Mouse (Mus musculus): Measurements from ENCODE around the gene Luc7l3. TPM values are rescaled to one million over a fixed set of nuclear protein-coding genes. Genes with fewer than 3 reads are reported as not detected.

The Luc7l3 gene
- polyA plus RNA-seq, 1 experiment = 10.7 TPM

DNA sequence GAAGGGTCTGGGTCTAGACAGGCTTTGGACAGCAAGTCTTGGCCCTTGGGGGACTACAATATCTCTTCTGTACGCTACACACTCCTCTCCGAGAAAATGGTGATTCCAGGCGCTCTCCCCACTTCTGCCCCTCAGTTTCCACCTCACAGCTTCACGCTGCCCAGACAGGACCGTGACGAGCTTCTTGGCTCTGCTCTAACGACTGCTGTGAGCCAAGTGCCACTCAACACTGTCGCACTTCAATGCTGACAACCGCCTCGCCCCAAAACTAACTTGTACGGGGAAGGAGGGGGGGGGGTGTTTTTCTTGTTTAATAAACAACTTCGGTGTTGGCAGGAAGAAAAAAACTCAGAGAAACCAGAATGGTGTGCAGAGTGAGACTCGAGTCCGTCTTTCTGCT, 63.8 kb downstream of the Luc7l3 start:
- TF ChIP-seq POLR2A (IDR thresholded peaks at IDR 0.05; ENCODE audit: control insufficient read depth, low read depth, low read length) = no peak
- TF ChIP-seq CTCF (IDR thresholded peaks at IDR 0.05; ENCODE audit: control insufficient read depth, insufficient read depth, insufficient replicate concordance, low read depth, low read length) = no peak
- Histone ChIP-seq H3K27me3 (ENCODE audit: control insufficient read depth, insufficient read depth, low read length) (no peaks in the 10 kb centered on the region), H3K4me3 (ENCODE audit: control insufficient read depth, low read depth, low read length) (no peak overlapping the region), H3K27ac (ENCODE audit: control insufficient read depth, insufficient read depth, low read depth, low read length) (no peak overlapping the region), H3K4me1 (ENCODE audit: control insufficient read depth, insufficient read depth, low read length) (no peaks in the 10 kb centered on the region), H3K36me3 (ENCODE audit: control insufficient read depth, insufficient read depth, low read length) (no peaks in the 10 kb centered on the region)

DNA sequence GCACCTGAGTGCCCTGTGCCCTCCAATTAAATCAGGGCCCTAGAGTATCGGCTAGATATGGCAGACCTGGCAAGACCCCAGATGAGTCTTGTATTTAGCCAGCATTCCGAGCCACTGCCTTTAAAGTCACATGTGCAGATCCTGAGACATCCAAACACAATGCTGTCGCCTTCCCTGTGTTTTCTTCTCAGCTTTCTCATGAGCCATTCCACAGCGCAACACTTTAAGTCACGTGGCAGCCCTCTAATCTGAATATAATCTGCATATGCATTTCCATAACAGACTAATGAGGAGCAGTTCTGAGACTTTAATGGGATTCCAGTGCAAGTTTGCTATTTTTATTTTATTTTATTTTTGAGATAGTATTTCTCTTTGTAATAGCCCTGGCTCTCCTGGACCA, 66.1 kb downstream of the Luc7l3 start:
- Histone ChIP-seq H3K4me3 (ENCODE audit: control insufficient read depth, low read depth, low read length) (no peak overlapping the region), H3K27ac (ENCODE audit: control insufficient read depth, insufficient read depth, low read depth, low read length) (no peak overlapping the region), H3K27me3 (ENCODE audit: control insufficient read depth, insufficient read depth, low read length) (no peaks in the 10 kb centered on the region), H3K36me3 (ENCODE audit: control insufficient read depth, insufficient read depth, low read length) (no peaks in the 10 kb centered on the region), H3K4me1 (ENCODE audit: control insufficient read depth, insufficient read depth, low read length) (no peaks in the 10 kb centered on the region)
- TF ChIP-seq POLR2A (IDR thresholded peaks at IDR 0.05; ENCODE audit: control insufficient read depth, low read depth, low read length) (no peak), CTCF (IDR thresholded peaks at IDR 0.05; ENCODE audit: control insufficient read depth, insufficient read depth, insufficient replicate concordance, low read depth, low read length) (no peak)

DNA sequence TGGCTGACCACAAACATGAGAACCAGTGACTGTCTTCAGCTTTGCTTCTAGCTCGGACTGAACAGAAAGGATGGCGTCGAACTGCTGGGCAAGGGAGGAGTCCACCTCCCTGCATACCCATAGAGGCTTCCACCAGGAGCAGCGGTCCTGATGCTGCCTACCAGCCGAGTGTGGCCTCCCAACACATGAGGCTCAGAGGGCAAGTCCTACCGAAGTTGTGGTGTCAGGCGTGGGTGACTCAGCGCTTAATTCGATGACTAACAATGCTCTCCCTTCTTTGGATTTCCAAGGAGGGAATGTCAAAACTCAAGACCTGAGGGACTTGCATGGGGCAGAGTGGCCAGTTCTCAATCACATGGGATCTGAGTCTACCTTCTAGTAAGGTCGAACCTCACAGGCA, 68.1 kb downstream of the Luc7l3 start:
- no peak overlapping the region for H3K4me3 ChIP-seq (ENCODE audit: control insufficient read depth, low read depth, low read length)
- TF ChIP-seq POLR2A (IDR thresholded peaks at IDR 0.05; ENCODE audit: control insufficient read depth, low read depth, low read length) (no peak), CTCF (IDR thresholded peaks at IDR 0.05; ENCODE audit: control insufficient read depth, insufficient read depth, insufficient replicate concordance, low read depth, low read length) (no peak)
- no peaks in the 10 kb centered on the region for H3K36me3 ChIP-seq (ENCODE audit: control insufficient read depth, insufficient read depth, low read length)
- no peak overlapping the region for H3K27ac ChIP-seq (ENCODE audit: control insufficient read depth, insufficient read depth, low read depth, low read length)
- H3K27me3 ChIP-seq (ENCODE audit: control insufficient read depth, insufficient read depth, low read length) = no peaks in the 10 kb centered on the region
- H3K4me1 ChIP-seq (ENCODE audit: control insufficient read depth, insufficient read depth, low read length) = no peaks in the 10 kb centered on the region

DNA sequence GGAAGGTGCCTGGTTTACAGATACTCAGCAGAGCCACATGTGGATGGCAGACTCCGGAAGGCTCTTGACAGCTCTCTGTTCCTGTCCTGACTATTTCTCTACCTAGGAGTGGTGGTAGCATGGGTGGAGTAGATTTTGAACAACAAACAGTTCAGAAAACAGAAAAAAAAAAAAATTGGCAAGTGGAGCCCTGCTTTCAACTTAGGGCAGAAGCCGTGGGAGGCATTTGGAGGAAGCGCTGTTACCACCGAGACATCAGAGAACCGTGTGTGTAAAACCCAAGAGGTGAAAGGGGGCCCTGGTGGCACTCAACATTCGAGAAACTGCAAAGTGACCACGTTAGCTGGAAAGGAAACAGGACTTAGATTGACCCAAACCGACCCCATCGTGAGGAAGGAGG, 68.6 kb downstream of the Luc7l3 start:
- Histone ChIP-seq H3K27ac (ENCODE audit: control insufficient read depth, insufficient read depth, low read depth, low read length) (no peak overlapping the region), H3K4me3 (ENCODE audit: control insufficient read depth, low read depth, low read length) (no peak overlapping the region), H3K4me1 (ENCODE audit: control insufficient read depth, insufficient read depth, low read length) (no peaks in the 10 kb centered on the region), H3K27me3 (ENCODE audit: control insufficient read depth, insufficient read depth, low read length) (no peaks in the 10 kb centered on the region), H3K36me3 (ENCODE audit: control insufficient read depth, insufficient read depth, low read length) (no peaks in the 10 kb centered on the region)
- TF ChIP-seq CTCF (IDR thresholded peaks at IDR 0.05; ENCODE audit: control insufficient read depth, insufficient read depth, insufficient replicate concordance, low read depth, low read length) (no peak), POLR2A (IDR thresholded peaks at IDR 0.05; ENCODE audit: control insufficient read depth, low read depth, low read length) (no peak)

DNA sequence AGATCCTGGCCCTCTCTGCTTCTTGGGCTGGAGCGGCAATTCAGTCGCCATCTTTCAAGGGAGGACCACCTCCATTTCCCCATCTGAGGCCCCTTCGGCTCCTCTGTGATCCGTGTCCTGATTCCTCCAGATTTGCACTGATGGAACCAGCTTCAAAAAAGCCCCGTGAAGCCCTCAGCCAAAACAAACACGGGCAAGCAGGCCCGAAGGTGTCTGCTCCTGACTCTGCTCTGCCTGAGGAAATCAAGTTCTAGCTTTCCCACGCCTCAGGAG, 75.1 kb downstream of the Luc7l3 start:
- H3K27me3 ChIP-seq (ENCODE audit: control insufficient read depth, insufficient read depth, low read length) = no peaks in the 10 kb centered on the region
- H3K27ac ChIP-seq (ENCODE audit: control insufficient read depth, insufficient read depth, low read depth, low read length) = no peak overlapping the region
- H3K4me3 ChIP-seq (ENCODE audit: control insufficient read depth, low read depth, low read length) = no peak overlapping the region
- no peaks in the 10 kb centered on the region for H3K36me3 ChIP-seq (ENCODE audit: control insufficient read depth, insufficient read depth, low read length)
- no peak for TF ChIP-seq CTCF (IDR thresholded peaks at IDR 0.05; ENCODE audit: control insufficient read depth, insufficient read depth, insufficient replicate concordance, low read depth, low read length)
- TF ChIP-seq POLR2A (IDR thresholded peaks at IDR 0.05; ENCODE audit: control insufficient read depth, low read depth, low read length) = no peak
- peaks cover 15% of the 10 kb centered on the region for H3K4me1 ChIP-seq (ENCODE audit: control insufficient read depth, insufficient read depth, low read length)

DNA sequence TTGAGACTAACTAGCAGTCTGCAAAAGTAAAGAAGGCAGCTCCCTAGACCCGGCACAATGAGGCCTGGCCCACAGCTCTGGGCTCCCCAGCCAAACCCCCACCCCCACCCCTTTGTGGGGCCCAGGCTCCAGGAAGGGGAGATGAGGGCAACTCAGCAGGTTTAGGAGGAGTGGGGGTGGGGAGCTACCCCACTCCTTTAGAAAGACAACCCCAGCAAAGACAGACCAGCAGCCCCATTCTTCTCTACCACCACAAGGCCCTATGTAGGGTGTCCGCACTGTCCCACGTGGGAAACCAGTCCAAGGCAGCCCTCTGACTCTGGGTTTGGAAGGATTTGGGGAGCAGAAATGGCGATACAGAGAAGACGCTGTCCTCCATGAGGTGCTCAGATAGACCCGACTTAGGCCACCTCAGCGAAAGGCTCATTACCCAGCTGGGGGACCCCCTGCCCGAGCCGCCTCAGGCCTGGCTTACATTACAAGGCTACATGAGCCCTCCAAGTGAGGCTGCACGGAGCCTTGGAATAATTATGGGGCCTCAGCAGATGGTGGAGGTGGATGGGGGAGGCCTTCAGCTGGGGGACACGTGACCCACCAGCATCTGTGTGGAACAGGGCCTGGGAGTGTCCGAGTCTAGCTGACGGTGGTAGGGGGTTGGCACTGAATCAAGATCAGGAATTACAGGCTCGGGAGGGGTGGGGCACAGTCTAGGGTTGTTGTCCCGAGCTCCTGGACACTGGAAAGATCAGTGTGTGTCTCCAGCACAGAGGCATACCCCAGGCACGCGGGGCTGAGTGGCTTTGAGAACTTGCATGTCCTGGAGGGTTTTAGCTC, 75.6 kb downstream of the Luc7l3 start, which contains the start of gene Wfikkn2:
Gene Wfikkn2, minus strand, starts transcription at position 51 of the 834 bp plus-strand sequence.
- no peak for TF ChIP-seq POLR2A (IDR thresholded peaks at IDR 0.05; ENCODE audit: control insufficient read depth, low read depth, low read length)
- no peak for TF ChIP-seq CTCF (IDR thresholded peaks at IDR 0.05; ENCODE audit: control insufficient read depth, insufficient read depth, insufficient replicate concordance, low read depth, low read length)
- Histone ChIP-seq H3K4me1 (ENCODE audit: control insufficient read depth, insufficient read depth, low read length) (peaks cover 15% of the 10 kb centered on the region), H3K27me3 (ENCODE audit: control insufficient read depth, insufficient read depth, low read length) (no peaks in the 10 kb centered on the region), H3K4me3 (ENCODE audit: control insufficient read depth, low read depth, low read length) (no peak within 1 kb of the TSS), H3K27ac (ENCODE audit: control insufficient read depth, insufficient read depth, low read depth, low read length) (no peak within 1 kb of the TSS), H3K36me3 (ENCODE audit: control insufficient read depth, insufficient read depth, low read length) (no peaks in the 10 kb centered on the region)

DNA sequence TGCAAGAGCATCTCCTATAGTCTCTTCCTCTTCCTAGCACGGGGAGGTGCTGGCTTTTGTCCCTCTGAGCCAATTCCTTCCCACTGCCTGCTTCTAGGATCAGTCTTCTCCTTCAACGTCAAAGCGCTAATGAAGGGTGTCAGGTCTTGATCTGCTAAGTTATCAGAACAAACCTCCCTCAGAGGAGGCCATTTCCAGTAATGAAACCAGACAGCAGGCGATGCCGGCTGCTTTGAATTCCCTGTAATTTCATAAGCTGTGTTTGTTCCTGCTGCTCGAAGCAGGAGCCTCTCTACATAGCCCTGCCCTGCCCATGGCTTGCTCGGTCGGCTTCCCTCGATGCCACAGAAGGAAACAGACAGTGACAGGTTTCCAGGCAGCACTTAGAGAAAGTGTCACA, 77.4 kb downstream of the Luc7l3 start:
- TF ChIP-seq CTCF (IDR thresholded peaks at IDR 0.05; ENCODE audit: control insufficient read depth, insufficient read depth, insufficient replicate concordance, low read depth, low read length) (no peak), POLR2A (IDR thresholded peaks at IDR 0.05; ENCODE audit: control insufficient read depth, low read depth, low read length) (no peak)
- Histone ChIP-seq H3K4me3 (ENCODE audit: control insufficient read depth, low read depth, low read length) (no peak overlapping the region), H3K36me3 (ENCODE audit: control insufficient read depth, insufficient read depth, low read length) (no peaks in the 10 kb centered on the region), H3K4me1 (ENCODE audit: control insufficient read depth, insufficient read depth, low read length) (peaks cover 15% of the 10 kb centered on the region), H3K27ac (ENCODE audit: control insufficient read depth, insufficient read depth, low read depth, low read length) (no peak overlapping the region), H3K27me3 (ENCODE audit: control insufficient read depth, insufficient read depth, low read length) (no peaks in the 10 kb centered on the region)

Measured in testis, adult 2 months (tissue).